Mouse (Mus musculus) testis, adult 2 months (tissue): ENCODE measurements around the gene Ccdc12. TPM values are rescaled to one million over a fixed set of nuclear protein-coding genes. Genes with fewer than 3 reads are reported as not detected.

Experiments used
- H3K27ac ChIP-seq: fragments of 200-500 bp; 2 replicates; pipeline ENCODE4 v1.5.1; 2012; ENCODE audit warnings: low read depth, low read length; ENCODE audit not compliant: control insufficient read depth, insufficient read depth
- H3K27me3 ChIP-seq: fragments of 200-500 bp; 2 replicates; pipeline ENCODE4 v1.6.1; 2012; ENCODE audit warnings: mild to moderate bottlenecking, low read length, moderate library complexity; ENCODE audit not compliant: control insufficient read depth, insufficient read depth
- H3K36me3 ChIP-seq: fragments of 200-500 bp; 2 replicates; pipeline ENCODE4 v1.6.1; 2012; ENCODE audit warnings: mild to moderate bottlenecking, low read length; ENCODE audit not compliant: control insufficient read depth, insufficient read depth
- H3K4me1 ChIP-seq: fragments of 200-500 bp; 2 replicates; pipeline ENCODE4 v1.6.1; 2012; ENCODE audit warnings: low read length; ENCODE audit not compliant: control insufficient read depth, insufficient read depth
- H3K4me3 ChIP-seq: fragments of 200-500 bp; 2 replicates; pipeline ENCODE4 v1.5.1; 2012; ENCODE audit warnings: low read depth, mild to moderate bottlenecking, low read length, moderate library complexity, mixed read lengths; ENCODE audit not compliant: control insufficient read depth
- CTCF ChIP-seq: fragments of 200-500 bp; IDR thresholded peaks from 2 replicates; pipeline ENCODE4 v1.5.1; 2012; ENCODE audit warnings: low read depth, mild to moderate bottlenecking, inconsistent platforms, low read length, moderate library complexity; ENCODE audit not compliant: control insufficient read depth, insufficient read depth, insufficient replicate concordance
- POLR2A ChIP-seq: fragments of 200-500 bp; IDR thresholded peaks from 2 replicates; pipeline ENCODE4 v1.6.1; 2012; ENCODE audit warnings: low read depth, mild to moderate bottlenecking, inconsistent platforms, low read length, moderate library complexity; ENCODE audit not compliant: control insufficient read depth
- polyA plus RNA-seq: library from polyadenylated mRNA; depleted of rRNA; stranded (reverse); fragments of >200 nt; gene quantifications from 2 replicates; pipeline ENCODE4 v1.2.3, GENCODE M21; 2012

Ccdc12 gene
- polyA plus RNA-seq, 1 experiment, result 78.9 TPM

GRCm38 (mm10) chr9:110743456-110744323 is 87.4 kb downstream of the Ccdc12 start:
- Histone ChIP-seq H3K27me3 (peaks cover 5% of the 10 kb centered on the region; the same call in 1 of the 2 replicates), H3K4me3 (peak overlapping the region; percentile 59), H3K27ac (no peak overlapping the region), H3K36me3 (no peaks in the 10 kb centered on the region), H3K4me1 (peaks cover 3% of the 10 kb centered on the region)
- TF ChIP-seq POLR2A (no peak), CTCF (no peak)

- no peak overlapping the region for H3K27ac ChIP-seq
- H3K4me3 ChIP-seq, result no peak overlapping the region
- TF ChIP-seq CTCF, result no peak
- no peak for TF ChIP-seq POLR2A
- H3K36me3 ChIP-seq, result no peaks in the 10 kb centered on the region
- peaks cover 3% of the 10 kb centered on the region for H3K4me1 ChIP-seq
- peaks cover 5% of the 10 kb centered on the region; the same call in 1 of the 2 replicates for H3K27me3 ChIP-seq
These were observed 89.4 kb downstream of the Ccdc12 start for GRCm38 (mm10) chr9:110745752-110746151.

- H3K4me1 ChIP-seq, result peaks cover 3% of the 10 kb centered on the region
- H3K27ac ChIP-seq, result no peak overlapping the region
These were observed 89.9 kb downstream of the Ccdc12 start for GRCm38 (mm10) chr9:110746238-110746637.

GRCm38 (mm10) chr9:110746961-110747360 is 90.7 kb downstream of the Ccdc12 start, which contains the start of gene Pth1r:
TSS of gene Pth1r (minus strand) at chr9:110747145.
- no peaks in the 10 kb centered on the region for H3K36me3 ChIP-seq
- no peak within 1 kb of the TSS for H3K27ac ChIP-seq
- H3K27me3 ChIP-seq, result peaks cover 5% of the 10 kb centered on the region; the same call in 1 of the 2 replicates
- no peak within 1 kb of the TSS for H3K4me3 ChIP-seq
- TF ChIP-seq POLR2A (no peak), CTCF (no peak)
- H3K4me1 ChIP-seq, result peaks cover 1% of the 10 kb centered on the region

More at GRCm38 (mm10) chr9:110746238-110746637, 89.9 kb downstream of the Ccdc12 start:
- Histone ChIP-seq H3K27me3 (peaks cover 5% of the 10 kb centered on the region; the same call in 1 of the 2 replicates), H3K4me3 (no peak overlapping the region), H3K36me3 (no peaks in the 10 kb centered on the region)
- TF ChIP-seq POLR2A (no peak), CTCF (no peak)

- Histone ChIP-seq H3K36me3 (no peaks in the 10 kb centered on the region), H3K27ac (no peak overlapping the region), H3K4me1 (no peaks in the 10 kb centered on the region; the same call in 1 of the 2 replicates), H3K4me3 (no peak overlapping the region), H3K27me3 (peaks cover 2% of the 10 kb centered on the region; the same call in 1 of the 2 replicates)
- no peak for TF ChIP-seq CTCF
- no peak for TF ChIP-seq POLR2A
These were observed 92.1 kb downstream of the Ccdc12 start for GRCm38 (mm10) chr9:110748451-110748850.

- no peak for TF ChIP-seq CTCF
- no peak for TF ChIP-seq POLR2A
These were observed 94.3 kb downstream of the Ccdc12 start for GRCm38 (mm10) chr9:110750404-110751187.

GRCm38 (mm10) chr9:110751412-110751811 is 95.1 kb downstream of the Ccdc12 start:
- TF ChIP-seq CTCF, result no peak
- TF ChIP-seq POLR2A, result no peak
- no peaks in the 10 kb centered on the region for H3K4me1 ChIP-seq
- no peaks in the 10 kb centered on the region for H3K36me3 ChIP-seq
- H3K27me3 ChIP-seq, result no peaks in the 10 kb centered on the region
- H3K27ac ChIP-seq, result no peak overlapping the region
- H3K4me3 ChIP-seq, result peak overlapping the region; percentile 55

More at GRCm38 (mm10) chr9:110750404-110751187, 94.3 kb downstream of the Ccdc12 start:
- H3K4me1 ChIP-seq, result no peaks in the 10 kb centered on the region
- no peak overlapping the region for H3K27ac ChIP-seq
- no peak overlapping the region; the same call in 1 of the 2 replicates for H3K4me3 ChIP-seq
- H3K27me3 ChIP-seq, result no peaks in the 10 kb centered on the region
- H3K36me3 ChIP-seq, result no peaks in the 10 kb centered on the region
